Mouse (Mus musculus) megakaryocyte, embryonic 14.5 days (primary cell): ENCODE results near the gene Upk1a.

ENCODE experiments used
- FLI1 ChIP-seq: IDR thresholded peaks from 2 replicates; pipeline ENCODE4 v1.6.1; 2012; ENCODE audit warnings: low read length, inconsistent platforms, mixed read lengths
- GATA1 ChIP-seq: IDR thresholded peaks from 3 replicates; pipeline ENCODE4 v1.6.1; 2012; ENCODE audit warnings: mixed read lengths, low read length, inconsistent platforms, borderline replicate concordance

DNA sequence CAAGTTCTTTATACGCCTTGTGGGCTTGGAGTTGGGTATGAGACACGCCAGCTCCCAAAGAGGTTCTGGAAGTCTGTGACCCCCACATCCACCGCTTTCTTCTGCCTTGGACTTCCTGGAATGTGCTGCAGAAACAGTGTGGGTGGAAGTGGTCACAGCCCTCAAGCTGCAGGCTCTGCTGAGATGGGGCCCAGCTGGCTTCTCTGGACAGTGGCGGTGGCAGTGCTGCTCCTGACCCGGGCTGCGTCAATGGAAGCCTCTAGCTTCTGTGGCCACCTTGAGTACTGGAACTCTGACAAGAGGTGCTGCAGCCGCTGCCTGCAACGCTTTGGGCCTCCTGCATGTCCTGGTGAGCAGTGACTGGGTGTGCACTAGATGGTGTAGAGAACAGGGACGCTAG, 46.6 kb downstream of the Upk1a start:
- TF ChIP-seq GATA1 (no peak), FLI1 (no peak)
